Mouse (Mus musculus): ENCODE data around the gene Wdr31.
"Not testable (repeated sequence)": the region's sequence is repeated elsewhere in the genome, so short reads cannot be mapped to it uniquely, and the experiment has no call there.

Gene Wdr31

DNA sequence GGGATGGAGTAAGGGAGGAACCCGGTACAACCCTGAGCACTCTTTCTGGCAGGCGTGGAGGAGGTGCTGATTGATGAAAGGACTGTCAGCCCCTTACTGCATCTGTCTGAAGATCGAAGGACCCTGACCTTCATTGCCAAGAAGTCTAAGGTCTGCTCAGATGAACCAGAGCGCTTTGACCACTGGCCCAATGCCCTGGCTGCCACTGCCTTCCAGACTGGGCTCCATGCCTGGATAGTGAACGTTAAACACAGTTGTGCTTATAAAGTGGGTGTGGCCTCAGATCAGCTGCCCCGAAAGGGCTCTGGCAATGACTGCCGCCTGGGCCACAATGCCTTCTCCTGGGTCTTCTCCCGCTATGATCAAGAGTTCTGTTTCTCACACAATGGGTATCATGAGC, 25.2 kb upstream of the Wdr31 start:
- DNase-seq (ENCODE audit: low spot score): no peak

DNA sequence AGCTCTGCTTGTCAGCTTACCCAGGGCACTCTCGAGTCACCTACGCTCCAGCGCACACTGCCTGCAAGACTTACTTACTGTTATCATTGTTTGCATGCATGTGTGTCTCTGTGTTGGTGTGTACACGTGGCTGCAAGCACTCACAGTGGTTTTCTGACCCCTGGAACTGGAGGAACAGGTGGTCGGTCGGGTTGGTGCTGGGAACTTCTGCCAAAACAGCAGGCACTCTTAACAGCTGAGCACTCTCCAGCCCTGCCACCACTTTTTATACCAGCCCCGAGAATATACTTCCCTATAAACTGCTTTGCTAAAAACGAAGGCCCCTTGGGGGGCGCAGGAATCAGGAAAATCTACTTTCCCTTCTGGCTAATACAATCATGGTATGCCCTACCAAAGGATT, 23.5 kb upstream of the Wdr31 start:
- no peak for DNase-seq (ENCODE audit: low spot score)

DNA sequence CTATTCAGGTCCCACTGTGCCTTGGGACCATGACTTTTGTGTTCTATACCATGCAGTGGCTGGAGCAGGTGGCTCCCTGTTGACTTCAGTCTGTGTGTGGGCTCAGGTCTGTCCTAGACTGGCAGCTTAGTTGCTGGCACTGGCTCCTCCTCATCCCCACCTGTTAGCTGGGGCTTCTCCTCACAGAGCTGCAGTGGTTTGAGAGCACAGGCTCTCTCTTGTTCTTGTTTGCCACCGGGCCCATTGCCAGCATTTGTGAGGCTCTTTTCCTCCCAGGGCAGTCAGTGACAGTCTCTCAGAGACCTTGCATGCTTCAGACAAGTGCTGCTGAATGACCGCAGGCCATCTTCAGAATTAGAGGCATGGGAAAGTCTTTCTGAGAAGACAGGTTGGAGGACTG, 22.0 kb upstream of the Wdr31 start:
- DNase-seq (ENCODE audit: low spot score): no peak

DNA sequence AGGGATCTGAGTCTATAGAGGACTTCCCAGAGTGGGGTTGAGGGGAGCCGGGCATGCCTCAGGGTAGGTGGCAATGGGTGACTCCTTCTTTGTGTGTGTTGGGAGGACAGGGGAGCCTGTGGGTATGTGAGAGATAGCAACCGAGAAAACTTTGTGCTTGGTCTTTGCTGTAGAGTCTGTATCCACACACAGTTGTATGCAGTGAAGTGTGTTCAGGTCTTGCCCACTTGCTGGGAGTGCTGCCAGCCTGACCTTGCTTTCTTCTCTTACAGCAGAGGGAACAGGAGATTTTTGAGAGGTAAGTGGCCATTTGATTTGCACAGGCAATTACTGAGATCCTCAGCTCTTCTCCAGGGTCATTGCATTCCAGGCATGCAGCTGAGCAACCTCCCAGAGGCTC, 17.2 kb upstream of the Wdr31 start:
- no peak for DNase-seq (ENCODE audit: low spot score)

DNA sequence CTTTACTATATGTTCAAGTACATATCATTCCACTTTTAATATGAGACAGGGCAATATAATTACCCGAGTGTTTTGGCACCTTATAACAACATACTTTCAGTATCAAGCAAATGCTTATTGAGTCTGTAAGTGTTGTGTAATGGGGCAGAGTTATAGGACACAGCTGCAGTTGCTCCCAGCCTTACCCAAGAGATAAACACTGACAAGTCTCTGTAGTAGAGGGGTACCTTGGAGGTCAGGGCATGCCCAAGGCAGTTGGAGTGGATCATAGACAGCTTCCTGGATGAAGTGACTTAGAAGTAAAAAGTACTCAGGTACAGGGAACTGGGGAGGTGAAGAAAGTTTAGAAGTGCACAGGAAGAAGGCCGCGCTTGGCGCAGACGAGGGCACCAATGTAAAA, 16.5 kb upstream of the Wdr31 start:
- DNase-seq (ENCODE audit: low spot score): no peak

DNA sequence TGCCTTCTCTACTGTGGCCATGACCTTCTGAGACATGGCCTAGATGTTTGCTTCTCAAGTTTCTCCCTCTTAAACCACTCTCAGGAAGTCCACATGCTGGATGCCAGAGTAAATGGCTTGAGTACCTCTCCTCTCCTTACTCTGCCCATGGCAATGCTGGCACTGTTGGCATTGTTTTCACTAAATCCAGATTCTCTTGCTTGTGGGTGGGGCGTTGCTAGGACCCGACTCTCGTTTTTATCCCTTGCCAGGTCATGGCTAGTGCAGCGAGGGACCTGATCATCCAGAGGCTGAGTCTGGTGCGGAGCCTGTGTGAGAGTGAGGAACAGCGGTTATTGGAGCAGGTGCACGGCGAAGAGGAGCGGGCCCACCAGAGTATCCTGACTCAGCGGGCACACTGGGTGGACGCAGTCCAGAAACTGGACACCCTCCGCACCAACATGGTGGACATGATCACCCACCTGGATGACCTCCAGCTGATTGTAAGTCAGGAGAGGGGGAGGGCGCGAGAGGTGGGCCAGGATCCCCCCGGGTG, 15.5 kb upstream of the Wdr31 start:
- DNase-seq (ENCODE audit: low spot score): no peak

DNA sequence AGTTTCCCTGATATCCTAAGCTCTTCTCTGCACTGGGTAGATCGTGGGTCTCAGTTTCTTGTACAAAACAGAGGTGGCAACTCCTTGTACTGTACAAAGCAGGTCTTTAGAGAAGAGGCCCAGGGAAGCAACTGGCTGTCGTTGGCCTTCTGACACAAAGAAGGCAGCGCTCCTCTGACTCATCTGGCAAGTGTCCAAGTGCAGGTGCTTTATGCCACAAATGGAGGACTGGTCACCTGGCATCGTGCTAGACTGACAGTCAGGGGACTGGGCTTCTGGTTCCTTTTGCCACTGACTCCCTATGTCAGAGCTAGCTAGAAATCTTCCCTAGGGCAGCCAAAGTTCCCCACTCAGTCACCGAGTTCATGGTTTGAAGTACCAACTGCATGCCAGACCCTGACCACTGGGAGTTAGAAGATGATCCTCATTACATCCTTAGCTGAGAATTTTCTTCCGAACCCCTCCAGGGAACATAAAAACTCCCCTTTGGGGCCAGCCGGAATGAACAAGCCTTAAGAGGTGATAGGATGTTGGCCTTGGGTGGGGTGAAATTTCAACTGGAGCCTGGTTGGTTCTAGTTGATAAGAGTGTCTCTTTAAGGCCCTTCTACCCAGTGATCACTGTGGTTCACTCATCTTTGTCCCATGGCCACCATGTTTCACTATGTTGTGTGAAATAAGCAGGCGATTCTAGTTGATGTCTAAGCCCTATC, 14.9 kb upstream of the Wdr31 start:
- no peak for DNase-seq (ENCODE audit: low spot score)

DNA sequence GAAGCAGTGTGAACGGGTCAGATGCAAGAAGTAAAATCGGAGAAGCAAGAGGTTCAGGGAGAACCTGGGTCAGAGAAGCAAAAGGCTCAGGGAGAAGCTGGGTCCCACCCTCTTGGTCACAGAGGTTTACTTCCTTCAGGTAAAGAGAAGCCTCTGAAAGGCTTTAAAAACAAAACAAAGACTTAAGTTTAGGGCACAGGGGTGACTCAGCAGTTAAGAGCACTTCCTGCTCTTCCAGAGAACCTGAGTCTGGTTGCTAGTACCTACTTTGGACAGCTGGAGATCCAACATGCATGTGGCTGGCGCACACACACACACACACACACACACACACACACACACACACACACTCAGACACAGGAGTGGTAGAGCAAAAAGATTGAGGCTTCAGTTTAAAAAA, 14.2 kb upstream of the Wdr31 start:
- DNase-seq (ENCODE audit: low spot score): no peak

DNA sequence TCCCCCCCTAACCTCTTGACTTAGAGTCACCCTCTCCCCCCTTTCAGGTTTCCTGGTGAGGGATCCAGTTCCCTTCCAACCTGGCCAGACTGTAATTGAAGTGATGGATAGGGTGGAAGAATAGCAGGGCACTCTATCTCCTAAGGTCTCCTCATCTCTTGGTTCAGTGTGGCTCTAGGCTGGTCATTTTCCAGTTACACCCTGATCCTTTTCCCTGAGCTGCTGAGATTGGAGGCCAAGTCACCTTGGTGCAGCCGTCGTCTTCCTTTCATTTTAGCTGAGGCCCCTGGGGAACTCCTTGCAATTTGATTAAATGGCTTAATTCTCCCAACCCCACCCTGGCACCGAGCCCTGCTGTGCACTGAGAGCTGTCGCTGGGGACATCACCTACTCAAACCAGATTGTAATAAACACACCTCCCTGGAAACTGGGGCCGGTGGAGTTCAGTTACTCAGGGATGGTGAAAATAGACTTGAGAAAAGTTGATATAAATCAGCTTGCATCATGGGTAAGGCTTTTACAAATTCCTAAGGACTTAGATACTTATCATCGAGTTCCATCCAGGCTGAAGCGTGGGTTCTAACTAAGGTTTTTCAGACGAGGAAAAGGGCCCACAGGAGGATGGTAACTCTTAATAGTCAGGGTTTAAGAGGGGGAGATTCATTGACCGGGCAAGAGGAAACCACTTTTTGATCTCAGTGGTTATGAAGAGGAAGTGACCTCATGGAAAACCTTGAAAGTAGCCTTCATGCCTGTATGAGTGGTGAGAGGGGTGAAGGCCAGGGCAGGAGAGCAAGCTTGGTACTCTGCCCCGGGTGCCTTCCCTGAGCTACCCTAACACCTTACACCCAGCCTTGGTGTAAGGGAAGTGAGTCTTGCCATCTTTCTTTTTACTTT, 10.3 kb upstream of the Wdr31 start:
- no peak for DNase-seq (ENCODE audit: low spot score)

DNA sequence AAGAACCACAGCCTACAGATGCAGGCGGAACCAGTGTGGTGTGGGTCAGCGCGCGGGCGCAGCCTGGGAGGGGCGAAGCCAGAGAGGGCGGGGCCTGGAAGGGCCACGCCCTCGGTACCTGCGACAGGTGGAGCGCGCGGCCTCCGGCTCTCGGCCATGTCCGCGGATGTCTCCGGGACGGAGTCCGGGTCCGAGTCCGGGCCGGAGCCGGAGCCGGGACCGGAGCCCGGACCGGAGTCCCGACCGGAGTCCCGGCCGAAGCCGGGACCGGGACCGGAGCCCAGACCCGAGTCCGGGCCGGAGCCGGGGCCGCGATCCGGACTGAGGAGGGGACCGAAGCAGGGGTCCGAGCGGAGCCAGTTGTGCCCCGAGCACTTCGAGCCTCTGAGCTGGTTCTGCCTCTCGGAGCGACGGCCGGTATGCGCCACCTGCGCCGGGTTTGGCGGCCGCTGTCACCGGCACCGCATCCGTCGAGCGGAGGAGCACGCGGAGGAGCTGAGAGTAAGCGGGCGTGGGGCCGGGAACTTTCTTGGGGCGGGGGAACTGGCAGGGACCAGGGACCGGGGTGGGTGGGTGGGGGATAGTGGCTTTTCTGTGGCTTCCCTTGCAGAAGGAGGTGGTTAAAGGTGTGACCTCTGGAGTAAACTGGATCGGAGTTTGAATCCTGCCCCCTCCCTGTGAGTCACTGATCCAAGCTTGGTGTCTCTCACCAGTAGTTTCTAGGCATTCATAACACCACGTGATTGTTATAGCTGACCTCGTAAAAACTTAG, 9.4 kb upstream of the Wdr31 start, which contains the start of gene Bspry:
Gene Bspry (plus strand): TSS at position 117 of the 772 bp plus-strand sequence.
- DNase-seq (ENCODE audit: low spot score): peak; percentile 68

DNA sequence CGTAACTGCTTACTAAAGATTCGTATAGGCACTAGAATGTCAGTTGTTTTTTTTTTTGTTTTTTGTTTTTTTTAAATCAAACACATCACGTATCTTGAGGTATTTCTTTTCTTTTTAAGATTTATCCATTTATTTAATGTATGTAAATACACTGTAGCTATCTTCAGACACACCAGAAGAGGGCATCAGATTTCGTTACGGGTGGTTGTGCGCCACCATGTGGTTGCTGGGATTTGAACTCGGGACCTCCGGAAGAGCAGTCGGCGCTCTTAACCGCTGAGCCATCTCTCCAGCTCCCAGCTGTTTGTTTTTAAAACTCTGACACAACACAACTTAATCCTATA, 8.9 kb upstream of the Wdr31 start:
- DNase-seq (ENCODE audit: low spot score): not testable (repeated sequence)

DNA sequence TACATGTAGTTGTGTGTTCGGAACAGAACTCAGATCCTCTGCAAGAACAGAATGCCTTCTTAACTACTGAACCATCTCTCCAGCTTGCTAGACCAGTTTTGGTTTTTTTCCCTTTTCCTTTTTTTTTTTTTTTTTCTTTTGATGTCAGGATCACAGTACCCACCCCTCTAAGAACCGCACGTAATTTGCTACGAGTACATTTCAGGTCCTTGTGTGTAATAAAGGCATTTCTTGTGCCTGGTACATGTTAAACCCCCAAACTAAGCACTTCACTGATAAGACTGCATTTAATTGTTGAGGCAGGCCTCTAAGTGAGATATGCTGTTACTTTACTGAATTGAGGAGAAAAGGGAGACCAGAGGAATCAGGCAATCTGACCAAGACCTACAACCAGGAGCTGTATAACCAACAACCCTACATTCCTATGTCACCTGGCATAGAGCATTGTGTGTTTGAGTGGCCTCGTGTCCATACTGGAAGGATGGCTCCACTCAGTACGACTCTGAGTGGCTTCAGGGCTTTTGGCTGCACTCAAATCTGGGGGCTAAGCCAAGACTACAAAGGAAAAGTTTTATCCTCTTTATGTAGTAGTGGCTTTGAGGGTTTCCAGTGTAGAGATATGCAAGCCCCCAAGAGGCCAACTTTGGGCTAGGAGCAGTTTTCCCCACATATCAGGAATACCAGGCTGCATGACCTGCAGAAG, 7.0 kb upstream of the Wdr31 start:
- DNase-seq (ENCODE audit: low spot score): no peak

DNA sequence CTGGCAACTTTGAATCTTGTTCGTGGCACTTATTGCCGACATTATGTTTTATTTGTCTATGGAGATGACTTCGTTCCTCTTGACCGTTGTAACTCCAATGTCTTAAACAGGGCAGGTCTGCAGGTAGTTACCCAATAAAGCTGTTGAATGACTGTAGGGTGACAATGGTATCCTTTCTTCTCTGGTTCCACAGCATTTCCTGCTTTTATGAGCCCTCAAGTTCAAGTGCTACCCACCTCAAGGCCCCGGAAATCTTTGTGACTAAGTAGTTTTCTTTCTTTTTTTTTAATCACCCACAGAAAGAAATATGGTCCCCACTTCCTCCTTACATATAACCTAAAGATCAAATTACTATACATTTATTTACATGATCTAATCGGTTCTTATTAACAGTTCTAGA, 5.1 kb upstream of the Wdr31 start:
- DNase-seq (ENCODE audit: low spot score): no peak

DNA sequence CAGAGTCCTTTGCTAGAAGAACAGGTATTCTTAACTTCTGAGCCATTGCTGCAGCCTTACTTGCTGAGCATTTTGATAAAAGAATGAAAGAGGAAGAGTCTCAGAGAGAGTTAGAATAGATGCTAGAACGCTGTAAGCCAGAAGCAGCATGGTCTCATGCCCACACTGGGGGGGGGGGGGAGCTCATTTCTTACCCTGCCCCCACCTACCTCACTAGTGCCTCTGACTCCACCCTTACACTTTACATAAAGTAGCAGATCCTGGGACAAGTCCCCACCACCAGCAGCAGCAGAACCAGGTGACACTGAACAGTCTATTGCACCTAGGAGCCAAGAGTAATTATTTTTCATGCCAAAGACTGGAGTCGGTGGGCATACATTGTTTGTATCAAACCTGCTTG, 4.4 kb upstream of the Wdr31 start:
- DNase-seq (ENCODE audit: low spot score): no peak

DNA sequence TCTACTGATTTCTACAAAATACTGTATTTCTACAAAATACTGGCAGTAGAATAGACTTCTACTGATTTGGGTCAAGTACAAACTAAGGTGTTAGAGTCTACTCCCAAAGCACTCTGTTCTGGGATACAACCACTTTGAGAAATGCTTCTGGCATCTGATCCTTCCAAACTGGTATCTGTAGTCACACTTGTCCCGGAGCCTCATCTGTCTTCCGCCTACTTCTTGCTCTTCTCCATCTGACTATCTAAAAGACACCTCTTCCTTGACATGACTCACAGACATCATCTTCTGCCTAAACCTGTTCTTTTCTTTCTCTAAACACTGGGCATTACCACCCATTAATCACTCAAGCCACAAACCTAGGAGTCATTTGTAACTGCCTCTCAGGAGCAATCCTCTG, 1.4 kb upstream of the Wdr31 start:
- no peak for DNase-seq (ENCODE audit: low spot score)

DNA sequence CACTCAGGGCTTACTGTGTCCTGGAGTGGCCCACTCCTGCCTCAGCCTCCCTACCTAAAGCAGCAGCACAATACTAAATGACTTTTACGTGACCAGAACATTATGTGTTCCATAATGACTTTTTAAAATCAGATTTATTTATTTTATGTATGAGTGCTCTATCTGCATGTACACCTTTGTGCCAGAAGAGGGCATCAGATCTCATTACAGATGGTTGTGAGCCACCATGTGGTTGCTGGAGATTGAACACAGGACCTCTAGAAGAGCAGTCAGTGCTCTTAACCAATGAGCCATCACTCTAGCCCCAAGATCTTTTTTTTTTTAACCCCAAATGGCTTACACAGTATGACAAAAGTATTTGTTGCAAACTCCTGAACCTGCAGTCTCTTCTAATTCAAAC, 2.5 kb downstream of the Wdr31 start:
- DNase-seq (ENCODE audit: low spot score): no peak

DNA sequence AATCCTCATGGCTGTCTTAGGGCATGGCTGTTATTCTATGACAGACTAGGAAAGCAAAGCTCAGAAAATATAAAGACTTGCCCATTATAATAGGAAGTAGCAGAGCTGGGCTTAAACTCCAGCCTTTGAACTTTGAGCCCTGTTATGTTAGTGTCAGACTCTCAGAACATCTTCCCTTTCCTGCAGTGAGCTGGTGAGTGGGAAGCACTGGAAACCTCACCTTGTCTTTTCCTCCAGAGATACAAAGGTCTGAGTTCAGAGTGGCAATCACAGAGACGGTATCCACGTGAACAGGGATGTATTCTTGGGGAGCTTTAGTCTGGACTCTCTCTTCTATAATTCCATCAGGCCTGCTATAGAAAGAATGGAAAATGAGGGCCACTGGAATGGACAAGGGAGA, 7.6 kb downstream of the Wdr31 start:
- no peak for DNase-seq (ENCODE audit: low spot score)

DNA sequence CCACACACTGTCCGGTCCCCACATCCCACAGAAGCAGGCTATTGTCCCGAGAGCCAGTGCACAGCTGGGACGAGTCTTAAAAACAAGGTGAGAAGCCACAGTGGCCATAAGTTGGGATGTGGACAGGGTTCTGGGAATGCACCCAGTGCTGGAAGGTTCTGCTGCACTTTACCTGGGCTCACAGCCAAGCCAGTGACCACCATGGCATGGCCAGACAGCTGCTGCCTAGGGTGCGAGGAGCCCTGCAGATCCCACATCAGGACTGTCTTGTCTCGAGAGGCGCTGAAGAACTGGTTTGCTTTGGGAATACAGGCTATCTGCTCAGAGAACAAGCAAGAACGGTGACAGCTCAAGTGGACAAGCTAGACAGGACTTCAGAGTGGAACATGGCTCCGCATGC, 10.3 kb downstream of the Wdr31 start:
- no peak for DNase-seq (ENCODE audit: low spot score)

DNA sequence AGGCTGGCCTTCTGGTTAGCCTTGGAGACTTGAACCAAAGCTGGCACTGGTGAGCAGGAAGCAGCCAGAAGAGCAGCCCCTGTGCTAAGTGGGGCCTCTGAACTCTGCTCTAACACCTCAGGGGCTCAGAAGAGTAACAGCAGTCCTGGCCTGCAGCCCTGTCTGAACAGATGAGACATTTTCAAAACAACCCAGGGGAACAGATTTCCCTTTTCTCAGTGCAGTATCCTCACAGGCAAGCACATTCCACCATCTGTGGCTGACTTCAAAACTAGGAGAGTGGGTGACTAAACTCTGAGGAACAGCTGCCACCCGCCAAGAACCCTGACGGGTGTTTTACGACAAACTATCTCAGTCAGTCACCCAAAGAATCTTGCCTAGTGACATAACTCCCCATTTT, 11.6 kb downstream of the Wdr31 start:
- no peak for DNase-seq (ENCODE audit: low spot score)

DNA sequence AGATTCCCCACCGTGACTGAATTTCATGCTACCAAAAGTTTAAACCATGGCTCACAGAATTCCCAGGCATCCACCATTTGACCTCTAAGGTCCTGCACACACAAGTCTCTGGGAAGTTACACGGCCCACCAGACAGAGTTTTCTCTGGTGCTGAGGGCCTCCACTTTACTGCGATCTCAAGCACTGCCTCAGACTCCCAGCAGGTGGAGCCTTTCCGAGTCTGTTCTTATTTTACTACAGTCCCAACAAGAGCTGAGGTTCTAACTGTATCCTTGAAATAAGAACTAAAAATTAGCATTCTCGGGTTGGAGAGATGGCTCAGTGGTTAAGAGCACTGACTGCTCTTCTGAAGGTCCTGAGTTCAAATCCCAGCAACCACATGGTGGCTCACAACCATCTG, 15.7 kb downstream of the Wdr31 start:
- no peak for DNase-seq (ENCODE audit: low spot score)

DNA sequence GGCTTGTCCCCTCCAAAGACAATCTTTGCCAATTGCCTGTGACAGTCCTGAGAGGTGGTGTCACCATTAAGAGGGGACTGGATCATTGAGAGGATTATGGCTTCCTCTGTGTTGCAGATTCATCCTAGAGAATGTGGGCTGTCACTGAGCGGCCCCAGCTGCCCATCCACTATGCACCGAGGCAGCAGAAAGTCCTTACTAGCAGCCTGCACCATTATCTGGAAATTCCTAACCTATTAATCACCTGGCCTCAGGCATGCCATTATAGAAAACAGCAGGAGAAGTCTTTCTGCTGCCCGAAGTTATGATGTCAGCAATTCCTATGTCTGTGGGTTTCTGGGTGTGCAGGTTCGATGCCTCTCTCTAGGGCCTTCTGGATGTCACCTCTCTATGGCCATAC, 29.7 kb downstream of the Wdr31 start:
- no peak for DNase-seq (ENCODE audit: low spot score)

DNA sequence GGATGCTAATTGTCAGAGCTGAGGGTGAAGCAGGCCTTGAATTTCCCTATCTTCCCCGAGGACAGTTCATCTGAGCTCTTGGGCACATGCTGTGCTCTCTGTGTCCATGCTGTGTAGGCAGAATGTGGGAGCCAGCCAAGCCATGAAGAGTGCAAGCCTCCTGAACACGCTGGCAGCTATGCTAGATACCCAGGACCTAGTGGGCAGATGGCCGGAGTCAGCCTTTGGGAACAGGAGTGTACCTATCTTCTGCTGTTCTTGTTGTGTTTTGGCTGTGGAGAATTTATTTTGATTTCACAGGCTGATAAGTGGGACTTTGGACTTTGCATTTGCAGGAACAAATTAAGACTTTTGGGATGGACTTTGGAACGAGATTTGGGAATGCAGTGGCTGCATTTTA, 30.2 kb downstream of the Wdr31 start:
- DNase-seq (ENCODE audit: low spot score): peak; percentile 24

Data from testis, postnatal 14 days (tissue).